Mouse (Mus musculus): ENCODE measurements at regions not wholly inside any gene's neighbourhood (a gene's known extent, or its start where the extent isn't known, plus 50 kb on each side); places are given as distances from the start of the nearest gene placed in this dataset.

- Histone ChIP-seq H3K27me3 (ENCODE audit: low read depth, poor library complexity, severe bottlenecking) (no peaks in the 10 kb centered on the region), H3K9me3 (replicated peaks) (no peaks in the 10 kb centered on the region), H3K27ac (replicated peaks) (no peak overlapping the region), H3K36me3 (no peaks in the 10 kb centered on the region), H3K4me3 (no peak overlapping the region), H3K4me1 (no peaks in the 10 kb centered on the region)
- 80% methylated on average over 4 of the region's 4 CpGs for WGBS
- no peak for DNase-seq (ENCODE audit: low spot score)
These were observed 315.8 kb downstream of the Brinp2 start for GRCm38 (mm10) chr1:158040334-158040733.

GRCm38 (mm10) chr1:158052644-158053043 lies 303.5 kb downstream of the Brinp2 start:
- 77% methylated on average over 4 of the region's 4 CpGs for WGBS
- Histone ChIP-seq H3K4me1 (no peaks in the 10 kb centered on the region), H3K36me3 (no peaks in the 10 kb centered on the region), H3K27ac (replicated peaks) (no peak overlapping the region), H3K27me3 (ENCODE audit: low read depth, poor library complexity, severe bottlenecking) (no peaks in the 10 kb centered on the region), H3K4me3 (no peak overlapping the region), H3K9me3 (replicated peaks) (no peaks in the 10 kb centered on the region)
- no peak for DNase-seq (ENCODE audit: low spot score)

- DNase-seq (ENCODE audit: low spot score), result no peak
- no peaks in the 10 kb centered on the region for H3K9me3 ChIP-seq (replicated peaks)
- H3K4me3 ChIP-seq, result no peak overlapping the region
- no peaks in the 10 kb centered on the region for H3K4me1 ChIP-seq
- H3K36me3 ChIP-seq, result no peaks in the 10 kb centered on the region
- WGBS, result 84% methylated on average over 11 of the region's 11 CpGs
- no peaks in the 10 kb centered on the region for H3K27me3 ChIP-seq (ENCODE audit: low read depth, poor library complexity, severe bottlenecking)
- H3K27ac ChIP-seq (replicated peaks), result no peak overlapping the region
These were observed 301.2 kb downstream of the Brinp2 start for GRCm38 (mm10) chr1:158054961-158055360.

GRCm38 (mm10) chr1:158056994-158057630 lies 299.0 kb downstream of the Brinp2 start:
- H3K9me3 ChIP-seq (replicated peaks), result no peaks in the 10 kb centered on the region
- H3K27me3 ChIP-seq (ENCODE audit: low read depth, poor library complexity, severe bottlenecking), result no peaks in the 10 kb centered on the region
- no peak overlapping the region for H3K4me3 ChIP-seq
- H3K36me3 ChIP-seq, result no peaks in the 10 kb centered on the region
- 71% methylated on average over 3 of the region's 3 CpGs for WGBS
- no peak overlapping the region for H3K27ac ChIP-seq (replicated peaks)
- no peak for DNase-seq (ENCODE audit: low spot score)
- H3K4me1 ChIP-seq, result no peaks in the 10 kb centered on the region

- Histone ChIP-seq H3K4me3 (no peak overlapping the region), H3K27ac (replicated peaks) (no peak overlapping the region), H3K4me1 (no peaks in the 10 kb centered on the region), H3K27me3 (ENCODE audit: low read depth, poor library complexity, severe bottlenecking) (no peaks in the 10 kb centered on the region), H3K9me3 (replicated peaks) (no peaks in the 10 kb centered on the region), H3K36me3 (no peaks in the 10 kb centered on the region)
- no peak for DNase-seq (ENCODE audit: low spot score)
These were observed 298.3 kb downstream of the Brinp2 start for GRCm38 (mm10) chr1:158057789-158058188.

- H3K4me3 ChIP-seq, result no peak overlapping the region
- no peaks in the 10 kb centered on the region for H3K4me1 ChIP-seq
- H3K36me3 ChIP-seq, result no peaks in the 10 kb centered on the region
- no peak for DNase-seq (ENCODE audit: low spot score)
- 87% methylated on average over 6 of the region's 6 CpGs for WGBS
- H3K9me3 ChIP-seq (replicated peaks), result no peaks in the 10 kb centered on the region
- no peak overlapping the region for H3K27ac ChIP-seq (replicated peaks)
- H3K27me3 ChIP-seq (ENCODE audit: low read depth, poor library complexity, severe bottlenecking), result no peaks in the 10 kb centered on the region
These were observed 294.1 kb downstream of the Brinp2 start for GRCm38 (mm10) chr1:158061995-158062394.

- no peak for DNase-seq (ENCODE audit: low spot score)
- no peak overlapping the region for H3K4me3 ChIP-seq
- no peak overlapping the region for H3K27ac ChIP-seq (replicated peaks)
- 95% methylated on average over 1 of the region's 1 CpGs for WGBS
- peaks cover 8% of the 10 kb centered on the region; the same call in 1 of the 2 replicates for H3K4me1 ChIP-seq
- no peaks in the 10 kb centered on the region for H3K36me3 ChIP-seq
- H3K27me3 ChIP-seq (ENCODE audit: low read depth, poor library complexity, severe bottlenecking), result no peaks in the 10 kb centered on the region
- no peaks in the 10 kb centered on the region for H3K9me3 ChIP-seq (replicated peaks)
These were observed 273.9 kb downstream of the Brinp2 start for GRCm38 (mm10) chr1:158082181-158082580.

GRCm38 (mm10) chr1:158085856-158086255 lies 270.3 kb downstream of the Brinp2 start:
- WGBS, result 92% methylated on average over 3 of the region's 3 CpGs
- Histone ChIP-seq H3K9me3 (replicated peaks) (no peaks in the 10 kb centered on the region), H3K27ac (replicated peaks) (no peak overlapping the region), H3K4me3 (no peak overlapping the region), H3K4me1 (peaks cover 8% of the 10 kb centered on the region; the same call in 1 of the 2 replicates), H3K27me3 (ENCODE audit: low read depth, poor library complexity, severe bottlenecking) (no peaks in the 10 kb centered on the region), H3K36me3 (no peaks in the 10 kb centered on the region)
- DNase-seq (ENCODE audit: low spot score), result no peak

- WGBS, result 86% methylated on average over 4 of the region's 4 CpGs
- no peak for DNase-seq (ENCODE audit: low spot score)
- no peak overlapping the region for H3K27ac ChIP-seq (replicated peaks)
These were observed 258.6 kb downstream of the Brinp2 start for GRCm38 (mm10) chr1:158097500-158097899.

GRCm38 (mm10) chr1:158119708-158120107 lies 236.4 kb downstream of the Brinp2 start:
- Histone ChIP-seq H3K36me3 (no peaks in the 10 kb centered on the region), H3K27me3 (ENCODE audit: low read depth, poor library complexity, severe bottlenecking) (no peaks in the 10 kb centered on the region), H3K9me3 (replicated peaks) (no peaks in the 10 kb centered on the region), H3K27ac (replicated peaks) (no peak overlapping the region), H3K4me3 (no peak overlapping the region), H3K4me1 (no peaks in the 10 kb centered on the region)
- WGBS, result 87% methylated on average over 2 of the region's 2 CpGs
- DNase-seq (ENCODE audit: low spot score), result no peak

More at GRCm38 (mm10) chr1:158097500-158097899, 258.6 kb downstream of the Brinp2 start:
- H3K36me3 ChIP-seq, result no peaks in the 10 kb centered on the region
- no peaks in the 10 kb centered on the region for H3K4me1 ChIP-seq
- H3K9me3 ChIP-seq (replicated peaks), result no peaks in the 10 kb centered on the region
- no peak overlapping the region for H3K4me3 ChIP-seq
- no peaks in the 10 kb centered on the region for H3K27me3 ChIP-seq (ENCODE audit: low read depth, poor library complexity, severe bottlenecking)

GRCm38 (mm10) chr1:158124902-158125301 lies 231.2 kb downstream of the Brinp2 start:
- H3K9me3 ChIP-seq (replicated peaks), result no peaks in the 10 kb centered on the region
- H3K4me1 ChIP-seq, result no peaks in the 10 kb centered on the region
- H3K36me3 ChIP-seq, result no peaks in the 10 kb centered on the region
- DNase-seq (ENCODE audit: low spot score), result no peak
- no peak overlapping the region for H3K27ac ChIP-seq (replicated peaks)
- 82% methylated on average over 3 of the region's 3 CpGs for WGBS
- no peak overlapping the region for H3K4me3 ChIP-seq
- H3K27me3 ChIP-seq (ENCODE audit: low read depth, poor library complexity, severe bottlenecking), result no peaks in the 10 kb centered on the region

- no peak for DNase-seq (ENCODE audit: low spot score)
- WGBS, result 91% methylated on average over 2 of the region's 2 CpGs
These were observed 229.9 kb downstream of the Brinp2 start for GRCm38 (mm10) chr1:158126272-158126671.

GRCm38 (mm10) chr1:158129243-158129770 lies 226.8 kb downstream of the Brinp2 start:
- no peak for DNase-seq (ENCODE audit: low spot score)
- Histone ChIP-seq H3K4me3 (no peak overlapping the region), H3K27ac (replicated peaks) (no peak overlapping the region), H3K4me1 (no peaks in the 10 kb centered on the region), H3K9me3 (replicated peaks) (no peaks in the 10 kb centered on the region), H3K36me3 (no peaks in the 10 kb centered on the region), H3K27me3 (ENCODE audit: low read depth, poor library complexity, severe bottlenecking) (no peaks in the 10 kb centered on the region)
- whole genome bisulfite sequencing, result 88% methylated on average over 3 of the region's 3 CpGs

More at GRCm38 (mm10) chr1:158126272-158126671, 229.9 kb downstream of the Brinp2 start:
- Histone ChIP-seq H3K27me3 (ENCODE audit: low read depth, poor library complexity, severe bottlenecking) (no peaks in the 10 kb centered on the region), H3K4me3 (no peak overlapping the region), H3K36me3 (no peaks in the 10 kb centered on the region), H3K9me3 (replicated peaks) (no peaks in the 10 kb centered on the region), H3K4me1 (no peaks in the 10 kb centered on the region), H3K27ac (replicated peaks) (no peak overlapping the region)

Data from midbrain, embryonic 10.5 days (tissue).